Mouse (Mus musculus): Measurements from ENCODE around the gene Prdx5. TPM values are rescaled to one million over a fixed set of nuclear protein-coding genes. Genes with fewer than 3 reads are reported as not detected.

Gene Prdx5
- polyA plus RNA-seq, 1 experiment from 2014 or later = 912 TPM

DNA sequence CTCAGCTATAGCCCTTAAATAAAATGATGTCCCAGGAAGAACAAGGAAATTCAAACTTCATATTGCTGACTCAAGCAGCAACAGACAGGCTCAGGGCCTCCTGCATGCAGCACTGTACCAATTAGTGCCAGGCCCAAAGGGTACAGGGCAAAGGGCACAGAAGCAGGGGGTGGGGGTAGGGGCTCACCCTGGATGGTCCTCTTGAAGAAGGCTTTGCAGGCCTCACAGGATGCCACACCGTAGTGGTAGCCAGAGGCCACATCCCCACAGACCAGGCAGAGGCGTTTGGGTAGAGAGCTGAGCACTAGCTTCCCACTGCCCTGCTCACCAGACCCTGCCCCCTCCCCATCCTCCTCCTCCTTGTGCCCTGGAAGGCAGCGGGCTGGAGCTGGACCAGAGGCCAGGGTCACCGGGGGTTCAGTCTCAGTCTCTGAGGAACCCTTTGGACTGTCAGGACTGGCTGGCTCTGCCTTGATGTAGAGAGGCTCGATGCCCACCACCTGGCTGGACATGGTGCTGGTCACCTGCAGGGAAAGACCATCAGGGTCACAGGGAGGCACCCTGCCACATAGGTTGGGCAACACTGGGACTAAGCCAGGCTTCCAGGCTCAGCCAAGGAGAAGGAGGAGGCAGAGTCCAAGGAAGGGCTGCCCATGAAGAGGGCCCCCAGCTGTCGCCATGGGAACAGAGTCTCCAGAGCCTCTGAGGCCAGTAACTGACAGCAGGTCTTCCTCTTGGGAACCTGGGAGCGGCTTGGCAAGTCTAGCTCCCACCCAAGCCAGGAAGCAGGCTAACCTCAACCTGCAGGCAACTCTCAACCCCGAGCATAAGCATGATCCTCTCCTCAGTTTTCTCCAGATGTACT, 10.2 kb upstream of the Prdx5 start:
- TF ChIP-seq CTCF (IDR thresholded peaks at IDR 0.05; ENCODE audit: low read depth) = no peak
- peaks cover 4% of the 10 kb centered on the region for H3K27me3 ChIP-seq (replicated peaks; ENCODE audit: control insufficient read depth, insufficient read depth, low read length)
- H3K27ac ChIP-seq (ENCODE audit: low read depth, low read length) = peak overlapping the region; percentile 99
- H3K9me3 ChIP-seq (ENCODE audit: control insufficient read depth) = no peaks in the 10 kb centered on the region
- H3K36me3 ChIP-seq (ENCODE audit: control insufficient read depth, insufficient read depth) = peaks cover 9% of the 10 kb centered on the region
- peak overlapping the region; percentile 88 for H3K4me3 ChIP-seq (ENCODE audit: low read depth, low read length)
- peak; percentile 66 for ATAC-seq
- peak overlapping the region; percentile 95 for H3K9ac ChIP-seq (ENCODE audit: low read depth, low read length)
- H3K4me2 ChIP-seq (replicated peaks; ENCODE audit: low read depth) = peak overlapping the region; percentile 87
- WGBS = 18% methylated on average over 8 of the region's 8 CpGs
- H3K4me1 ChIP-seq (replicated peaks; ENCODE audit: control insufficient read depth, insufficient read depth, low read length) = peaks cover 7% of the 10 kb centered on the region; the same call in 1 of the 2 replicates

DNA sequence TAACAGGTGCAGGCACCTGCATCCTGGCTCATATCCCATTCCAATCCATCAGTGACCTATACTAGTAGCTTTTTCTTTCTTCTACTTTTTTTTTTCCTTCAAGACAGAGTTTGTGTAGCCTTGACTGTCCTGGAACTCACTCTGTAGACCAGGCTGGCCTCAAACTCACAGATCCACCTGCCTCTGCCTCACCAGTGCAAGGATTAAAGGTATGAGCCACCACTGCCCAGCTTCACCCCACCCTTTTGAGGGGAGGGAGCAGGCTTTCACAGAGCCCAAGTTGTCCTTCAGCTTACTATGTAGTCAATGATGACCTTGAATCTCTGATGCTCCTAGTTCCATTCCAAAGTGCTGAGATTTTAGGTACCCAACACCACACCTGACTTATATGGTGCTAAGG, 9.5 kb upstream of the Prdx5 start:
- TF ChIP-seq CTCF (IDR thresholded peaks at IDR 0.05; ENCODE audit: low read depth) = no peak
- Histone ChIP-seq H3K4me2 (replicated peaks; ENCODE audit: low read depth) (peak overlapping the region; percentile 87), H3K4me1 (replicated peaks; ENCODE audit: control insufficient read depth, insufficient read depth, low read length) (peaks cover under 1% of the 10 kb centered on the region; the same call in 1 of the 2 replicates), H3K4me3 (ENCODE audit: low read depth, low read length) (peak overlapping the region; percentile 88; the same call in 1 of the 2 replicates), H3K27me3 (replicated peaks; ENCODE audit: control insufficient read depth, insufficient read depth, low read length) (no peaks in the 10 kb centered on the region), H3K36me3 (ENCODE audit: control insufficient read depth, insufficient read depth) (peaks cover 12% of the 10 kb centered on the region), H3K9ac (ENCODE audit: low read depth, low read length) (no peak overlapping the region), H3K9me3 (ENCODE audit: control insufficient read depth) (no peaks in the 10 kb centered on the region), H3K27ac (ENCODE audit: low read depth, low read length) (peak overlapping the region; percentile 99)
- ATAC-seq = no peak

DNA sequence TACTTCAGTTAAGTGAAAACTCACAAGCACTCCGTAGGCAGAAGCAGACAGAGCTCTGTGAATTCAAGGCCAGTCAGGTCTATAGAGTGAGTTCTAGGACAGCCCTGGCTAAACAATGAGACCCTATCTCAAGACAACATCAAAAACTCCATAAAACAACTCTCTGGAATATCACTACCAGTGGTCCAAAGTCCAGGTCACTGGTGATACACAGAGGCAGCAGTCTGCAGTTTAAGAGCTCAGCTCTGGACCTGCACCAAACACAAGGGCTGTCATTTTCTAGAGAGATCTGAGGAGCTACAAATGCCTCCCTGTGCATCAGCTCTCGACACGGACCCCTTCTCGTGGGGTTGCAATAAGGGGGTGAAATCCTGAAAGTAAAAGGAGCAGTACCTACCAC, 8.4 kb upstream of the Prdx5 start:
- Histone ChIP-seq H3K4me3 (ENCODE audit: low read depth, low read length) (no peak overlapping the region), H3K9ac (ENCODE audit: low read depth, low read length) (no peak overlapping the region), H3K4me1 (replicated peaks; ENCODE audit: control insufficient read depth, insufficient read depth, low read length) (no peaks in the 10 kb centered on the region; the same call in 1 of the 2 replicates), H3K36me3 (ENCODE audit: control insufficient read depth, insufficient read depth) (peaks cover 22% of the 10 kb centered on the region), H3K27ac (ENCODE audit: low read depth, low read length) (peak overlapping the region; percentile 99), H3K4me2 (replicated peaks; ENCODE audit: low read depth) (peak overlapping the region; percentile 87), H3K9me3 (ENCODE audit: control insufficient read depth) (no peaks in the 10 kb centered on the region), H3K27me3 (replicated peaks; ENCODE audit: control insufficient read depth, insufficient read depth, low read length) (no peaks in the 10 kb centered on the region)
- WGBS = 50% methylated on average over 4 of the region's 4 CpGs
- no peak for ATAC-seq
- no peak for TF ChIP-seq CTCF (IDR thresholded peaks at IDR 0.05; ENCODE audit: low read depth)

DNA sequence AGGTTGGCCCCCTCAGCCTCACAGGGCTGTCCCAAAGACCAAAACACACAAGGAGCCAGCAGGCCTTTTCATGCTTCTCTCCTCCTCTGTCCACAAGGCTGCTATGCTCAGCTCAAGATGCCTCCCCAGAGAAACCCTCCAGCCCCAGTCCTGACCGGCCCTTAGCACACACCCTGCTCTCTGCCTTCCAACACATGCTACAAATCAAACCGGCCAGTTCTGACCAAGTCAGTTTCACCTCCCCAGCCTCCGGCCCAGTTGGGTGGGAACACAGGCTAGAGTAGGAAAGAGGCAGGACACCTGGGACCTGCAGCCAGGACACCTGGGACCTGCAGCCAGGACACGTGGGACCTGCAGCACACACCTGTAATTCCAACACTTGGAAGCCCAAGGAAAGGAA, 6.6 kb upstream of the Prdx5 start:
- H3K36me3 ChIP-seq (ENCODE audit: control insufficient read depth, insufficient read depth) = peaks cover 41% of the 10 kb centered on the region
- no peaks in the 10 kb centered on the region for H3K27me3 ChIP-seq (replicated peaks; ENCODE audit: control insufficient read depth, insufficient read depth, low read length)
- H3K4me1 ChIP-seq (replicated peaks; ENCODE audit: control insufficient read depth, insufficient read depth, low read length) = no peaks in the 10 kb centered on the region; the same call in 1 of the 2 replicates
- no peak overlapping the region for H3K4me3 ChIP-seq (ENCODE audit: low read depth, low read length)
- ATAC-seq = no peak
- no peaks in the 10 kb centered on the region for H3K9me3 ChIP-seq (ENCODE audit: control insufficient read depth)
- no peak overlapping the region for H3K9ac ChIP-seq (ENCODE audit: low read depth, low read length)
- WGBS = 60% methylated on average over 4 of the region's 4 CpGs
- TF ChIP-seq CTCF (IDR thresholded peaks at IDR 0.05; ENCODE audit: low read depth) = no peak
- H3K4me2 ChIP-seq (replicated peaks; ENCODE audit: low read depth) = no peak overlapping the region
- H3K27ac ChIP-seq (ENCODE audit: low read depth, low read length) = no peak overlapping the region

DNA sequence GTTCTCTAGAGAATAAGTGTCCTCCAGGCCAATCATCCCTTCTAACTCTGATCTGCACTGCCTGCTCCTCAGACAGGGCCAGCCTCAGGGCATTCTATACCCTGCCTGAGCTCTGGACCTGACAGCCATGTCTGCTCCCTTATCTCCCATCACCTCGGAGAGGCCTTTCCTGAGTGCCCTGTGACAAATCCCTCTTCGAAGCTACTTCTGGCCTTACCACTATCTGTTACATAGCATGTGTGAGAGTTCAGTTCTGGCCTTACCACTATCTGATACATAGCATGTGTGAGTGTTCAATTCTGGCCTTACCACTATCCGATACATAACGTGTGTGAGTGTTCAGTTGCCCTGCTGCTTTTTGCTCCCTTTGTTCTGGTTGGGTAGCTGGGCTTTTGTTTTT, 5.4 kb upstream of the Prdx5 start:
- Histone ChIP-seq H3K27me3 (replicated peaks; ENCODE audit: control insufficient read depth, insufficient read depth, low read length) (no peaks in the 10 kb centered on the region), H3K9me3 (ENCODE audit: control insufficient read depth) (no peaks in the 10 kb centered on the region), H3K27ac (ENCODE audit: low read depth, low read length) (no peak overlapping the region), H3K4me1 (replicated peaks; ENCODE audit: control insufficient read depth, insufficient read depth, low read length) (no peaks in the 10 kb centered on the region; the same call in 1 of the 2 replicates), H3K4me3 (ENCODE audit: low read depth, low read length) (no peak overlapping the region), H3K36me3 (ENCODE audit: control insufficient read depth, insufficient read depth) (peaks cover 47% of the 10 kb centered on the region), H3K9ac (ENCODE audit: low read depth, low read length) (no peak overlapping the region), H3K4me2 (replicated peaks; ENCODE audit: low read depth) (no peak overlapping the region)
- no peak for TF ChIP-seq CTCF (IDR thresholded peaks at IDR 0.05; ENCODE audit: low read depth)
- ATAC-seq = no peak
- 71% methylated on average over 4 of the region's 4 CpGs for WGBS

DNA sequence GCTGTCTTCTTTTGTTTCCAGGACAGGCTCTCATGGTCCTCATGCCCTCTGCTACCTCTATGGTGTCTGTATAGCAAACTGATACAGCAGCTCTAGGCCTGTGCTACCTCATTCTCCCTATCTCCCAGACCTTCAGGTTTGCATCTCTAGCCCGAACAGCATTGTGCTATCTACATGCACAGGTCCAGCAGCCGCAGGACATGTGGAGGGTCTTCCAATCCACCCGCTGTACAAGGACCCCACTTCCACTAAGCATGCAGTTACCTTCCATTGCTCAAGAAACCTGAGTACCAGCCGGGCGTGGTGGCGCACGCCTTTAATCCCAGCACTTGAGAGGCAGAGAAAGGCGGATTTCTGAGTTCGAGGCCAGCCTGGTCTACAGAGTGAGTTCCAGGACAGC, 4.6 kb upstream of the Prdx5 start:
- H3K4me2 ChIP-seq (replicated peaks; ENCODE audit: low read depth) = no peak overlapping the region
- H3K27me3 ChIP-seq (replicated peaks; ENCODE audit: control insufficient read depth, insufficient read depth, low read length) = no peaks in the 10 kb centered on the region
- H3K9ac ChIP-seq (ENCODE audit: low read depth, low read length) = no peak overlapping the region
- WGBS = 94% methylated on average over 9 of the region's 9 CpGs
- H3K27ac ChIP-seq (ENCODE audit: low read depth, low read length) = no peak overlapping the region
- H3K4me1 ChIP-seq (replicated peaks; ENCODE audit: control insufficient read depth, insufficient read depth, low read length) = no peaks in the 10 kb centered on the region; the same call in 1 of the 2 replicates
- peaks cover 47% of the 10 kb centered on the region for H3K36me3 ChIP-seq (ENCODE audit: control insufficient read depth, insufficient read depth)
- no peaks in the 10 kb centered on the region for H3K9me3 ChIP-seq (ENCODE audit: control insufficient read depth)
- no peak for ATAC-seq
- H3K4me3 ChIP-seq (ENCODE audit: low read depth, low read length) = no peak overlapping the region
- no peak for TF ChIP-seq CTCF (IDR thresholded peaks at IDR 0.05; ENCODE audit: low read depth)

Measured in intestine, postnatal 0 days (tissue).